Mouse (Mus musculus) thymus, postnatal 36 days (tissue): ENCODE data around the gene Fam135a.
"Not testable (repeated sequence)": the region's sequence is repeated elsewhere in the genome, so short reads cannot be mapped to it uniquely, and the experiment has no call there.

ENCODE experiments used
- DNase-seq, 2 experiments: peaks; one replicate each; pipeline ENCODE4 v3.0.0; 2022; ENCODE audit warnings: mixed read lengths in 2 of 2

The Fam135a gene

GRCm38 (mm10) chr1:24066706-24067105 lies 33.4 kb downstream of the Fam135a start:
- no peak for DNase-seq

GRCm38 (mm10) chr1:24055706-24056105 lies 44.4 kb downstream of the Fam135a start:
- DNase-seq = no peak

GRCm38 (mm10) chr1:24046730-24047510 lies 53.2 kb downstream of the Fam135a start:
- DNase-seq = no peak

- DNase-seq = peak; percentile 39 to 62
Measured at GRCm38 (mm10) chr1:24045627-24046026, 54.5 kb downstream of the Fam135a start.

- DNase-seq = no peak
Measured at GRCm38 (mm10) chr1:24043007-24043406, 57.1 kb downstream of the Fam135a start.

- no peak for DNase-seq
Measured at GRCm38 (mm10) chr1:24033759-24034423, 66.2 kb downstream of the Fam135a start.

- DNase-seq = no peak
Measured at GRCm38 (mm10) chr1:24010821-24011220, 89.3 kb downstream of the Fam135a start.

GRCm38 (mm10) chr1:24010016-24010415 lies 90.1 kb downstream of the Fam135a start:
- no peak for DNase-seq

- DNase-seq = no peak
Measured at GRCm38 (mm10) chr1:24007621-24008020, 92.5 kb downstream of the Fam135a start.

- peak; percentile 94 for DNase-seq
Measured at GRCm38 (mm10) chr1:24005070-24005804, 94.9 kb downstream of the Fam135a start, which contains the start of gene Sdhaf4. Gene Sdhaf4, minus strand, starts transcription at chr1:24005656.

- DNase-seq = no peak
Measured at GRCm38 (mm10) chr1:23999318-23999717, 100.8 kb downstream of the Fam135a start.

GRCm38 (mm10) chr1:23998866-23999265 lies 101.3 kb downstream of the Fam135a start:
- no peak for DNase-seq

- DNase-seq = no peak
Measured at GRCm38 (mm10) chr1:23998120-23998810, 101.9 kb downstream of the Fam135a start.

- no peak for DNase-seq
Measured at GRCm38 (mm10) chr1:23997493-23997892, 102.6 kb downstream of the Fam135a start.

- no peak for DNase-seq
Measured at GRCm38 (mm10) chr1:23995420-23995819, 104.7 kb downstream of the Fam135a start.

GRCm38 (mm10) chr1:23983118-23983517 lies 117.0 kb downstream of the Fam135a start:
- DNase-seq = no peak

- DNase-seq = no peak
Measured at GRCm38 (mm10) chr1:23978281-23978680, 121.9 kb downstream of the Fam135a start.

- DNase-seq = not testable (repeated sequence)
Measured at GRCm38 (mm10) chr1:23971159-23971558, 129.0 kb downstream of the Fam135a start.

- no peak for DNase-seq
Measured at GRCm38 (mm10) chr1:23968027-23968725, 132.0 kb downstream of the Fam135a start.

GRCm38 (mm10) chr1:23966226-23966625 lies 133.9 kb downstream of the Fam135a start:
- no peak for DNase-seq
